Mouse (Mus musculus): ENCODE results near the gene Isl2. TPM values are rescaled to one million over a fixed set of nuclear protein-coding genes. Genes with fewer than 3 reads are reported as not detected.

Isl2 gene
- polyA plus RNA-seq, 1 experiment: 0.21 TPM

- WGBS: 5% methylated on average over 59 of the region's 59 CpGs
- no peaks in the 10 kb centered on the region for H3K36me3 ChIP-seq (ENCODE audit: control insufficient read depth, insufficient read depth, low read length)
- peaks cover 66% of the 10 kb centered on the region for H3K27me3 ChIP-seq (ENCODE audit: control insufficient read depth, insufficient read depth, low read length)
- H3K4me1 ChIP-seq (ENCODE audit: control insufficient read depth, insufficient read depth, insufficient read length): peaks cover 33% of the 10 kb centered on the region
- DNase-seq (ENCODE audit: low read depth in 1 of 2, low spot score in 2 of 2): no peak
- H3K4me3 ChIP-seq (ENCODE audit: extremely low read depth, insufficient read depth, insufficient read length): peak overlapping the region; percentile 35; the same call in 1 of the 2 replicates
- no peak for TF ChIP-seq POLR2A (IDR thresholded peaks at IDR 0.05; ENCODE audit: low read depth, low read length)
- no peak overlapping the region for H3K27ac ChIP-seq (ENCODE audit: insufficient read depth, low read length)
Observed at GRCm38 (mm10) chr9:55541681-55542365, 3.4 kb downstream of the Isl2 start.

DNA sequence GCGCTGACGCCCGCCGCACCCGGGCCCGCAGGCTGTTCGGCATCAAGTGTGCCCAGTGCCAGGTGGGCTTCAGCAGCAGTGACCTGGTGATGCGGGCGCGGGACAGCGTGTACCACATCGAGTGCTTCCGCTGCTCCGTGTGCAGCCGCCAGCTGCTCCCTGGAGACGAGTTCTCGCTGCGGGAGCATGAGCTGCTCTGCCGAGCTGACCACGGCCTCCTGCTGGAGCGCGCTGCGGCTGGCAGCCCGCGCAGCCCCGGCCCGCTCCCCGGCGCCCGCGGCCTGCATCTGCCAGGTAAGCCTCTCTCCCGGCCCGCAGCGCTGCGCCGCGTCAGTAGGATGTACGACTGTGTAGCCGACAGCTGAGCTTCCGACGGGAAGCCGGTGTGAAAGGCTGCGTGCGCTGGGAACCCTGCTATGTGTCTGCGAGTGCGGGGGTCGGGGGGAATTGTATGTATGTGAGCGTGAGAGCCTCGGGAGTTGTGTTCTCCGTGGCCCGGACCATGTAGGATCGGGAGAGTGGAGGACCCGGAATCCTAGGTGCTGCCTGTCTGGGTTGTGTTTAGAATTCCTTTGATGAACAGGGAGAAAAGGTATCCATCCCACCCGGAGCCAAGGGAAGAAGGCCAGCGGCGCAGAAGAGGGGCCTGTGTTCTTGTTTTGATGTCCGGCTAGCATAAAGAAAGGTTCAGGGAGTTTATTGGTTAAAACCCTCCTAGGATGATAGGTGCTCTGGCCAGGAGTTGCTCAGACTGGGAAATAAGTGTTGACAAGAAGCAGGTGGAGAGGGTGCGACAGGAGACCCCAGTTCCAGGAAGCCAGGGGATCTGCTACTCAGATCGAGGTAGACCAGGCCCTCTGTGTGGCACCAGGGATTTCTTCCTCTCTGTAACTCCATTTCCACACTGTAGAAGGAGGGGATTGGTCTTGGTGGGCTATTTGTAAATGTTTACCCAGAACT is 4.2 kb downstream of the Isl2 start:
- H3K4me1 ChIP-seq (ENCODE audit: control insufficient read depth, insufficient read depth, insufficient read length): peaks cover 33% of the 10 kb centered on the region
- no peak overlapping the region for H3K27ac ChIP-seq (ENCODE audit: insufficient read depth, low read length)
- WGBS: 6% methylated on average over 59 of the region's 59 CpGs
- no peak for TF ChIP-seq POLR2A (IDR thresholded peaks at IDR 0.05; ENCODE audit: low read depth, low read length)
- TF ChIP-seq CTCF (IDR thresholded peaks at IDR 0.05; ENCODE audit: extremely low read depth, insufficient read depth, insufficient read length, insufficient replicate concordance): no peak
- H3K36me3 ChIP-seq (ENCODE audit: control insufficient read depth, insufficient read depth, low read length): no peaks in the 10 kb centered on the region
- peaks cover 68% of the 10 kb centered on the region for H3K27me3 ChIP-seq (ENCODE audit: control insufficient read depth, insufficient read depth, low read length)
- no peak for DNase-seq (ENCODE audit: low read depth in 1 of 2, low spot score in 2 of 2)
- peak overlapping the region; percentile 6; the same call in 1 of the 2 replicates for H3K4me3 ChIP-seq (ENCODE audit: extremely low read depth, insufficient read depth, insufficient read length)

DNA sequence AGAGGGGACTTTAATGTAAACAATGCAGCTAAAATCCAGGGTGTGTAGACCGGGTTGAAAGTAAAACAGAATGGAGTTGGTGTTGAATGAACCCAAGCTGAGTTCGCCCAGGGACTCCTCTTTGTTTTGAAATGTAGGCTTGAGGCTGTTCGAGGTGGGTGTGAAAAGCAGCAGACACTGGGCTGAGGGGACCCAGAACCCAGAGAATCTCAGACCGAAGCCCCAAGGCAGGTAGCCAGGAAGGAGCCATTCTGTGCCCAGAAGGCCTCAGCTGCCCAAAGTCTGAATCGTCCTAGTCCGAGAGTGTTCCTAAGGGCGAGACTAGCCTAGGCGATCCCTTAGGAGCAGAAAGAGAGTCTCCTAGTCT is 4.8 kb downstream of the Isl2 start:
- H3K27me3 ChIP-seq (ENCODE audit: control insufficient read depth, insufficient read depth, low read length): peaks cover 67% of the 10 kb centered on the region
- TF ChIP-seq CTCF (IDR thresholded peaks at IDR 0.05; ENCODE audit: extremely low read depth, insufficient read depth, insufficient read length, insufficient replicate concordance) (no peak), POLR2A (IDR thresholded peaks at IDR 0.05; ENCODE audit: low read depth, low read length) (no peak)

DNA sequence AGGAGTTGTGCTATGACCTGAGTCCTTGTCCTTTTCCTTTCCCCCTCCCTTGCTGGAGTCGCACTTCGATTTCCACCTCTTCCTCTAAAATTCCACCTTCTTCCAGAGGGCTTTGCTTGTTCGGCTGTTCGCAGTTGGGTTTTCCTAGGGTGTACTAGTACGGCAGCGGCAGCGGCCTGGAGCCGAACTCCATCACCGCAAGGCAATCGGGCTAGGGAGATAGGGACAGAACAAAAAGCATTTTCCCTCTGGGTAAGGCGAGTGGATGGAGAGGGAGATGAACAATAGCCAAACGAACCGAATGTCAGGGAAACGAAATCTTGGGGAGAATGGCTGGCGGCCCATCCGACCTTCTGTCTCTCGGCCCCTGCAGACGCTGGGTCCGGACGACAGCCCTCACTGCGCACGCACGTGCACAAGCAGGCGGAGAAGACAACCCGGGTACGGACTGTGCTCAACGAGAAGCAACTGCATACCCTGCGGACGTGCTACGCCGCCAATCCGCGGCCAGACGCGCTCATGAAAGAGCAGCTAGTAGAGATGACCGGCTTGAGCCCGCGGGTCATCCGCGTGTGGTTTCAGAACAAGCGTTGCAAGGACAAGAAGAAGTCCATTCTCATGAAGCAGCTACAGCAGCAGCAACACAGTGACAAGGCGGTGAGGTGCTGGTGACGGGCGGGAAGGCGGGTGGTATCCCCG is 5.4 kb downstream of the Isl2 start:
- Histone ChIP-seq H3K27me3 (ENCODE audit: control insufficient read depth, insufficient read depth, low read length) (peaks cover 64% of the 10 kb centered on the region), H3K4me1 (ENCODE audit: control insufficient read depth, insufficient read depth, insufficient read length) (peaks cover 33% of the 10 kb centered on the region), H3K27ac (ENCODE audit: insufficient read depth, low read length) (no peak overlapping the region), H3K36me3 (ENCODE audit: control insufficient read depth, insufficient read depth, low read length) (no peaks in the 10 kb centered on the region), H3K4me3 (ENCODE audit: extremely low read depth, insufficient read depth, insufficient read length) (peak overlapping the region; percentile 0; the same call in 1 of the 2 replicates)
- WGBS: 4% methylated on average over 46 of the region's 46 CpGs
- TF ChIP-seq CTCF (IDR thresholded peaks at IDR 0.05; ENCODE audit: extremely low read depth, insufficient read depth, insufficient read length, insufficient replicate concordance) (no peak), POLR2A (IDR thresholded peaks at IDR 0.05; ENCODE audit: low read depth, low read length) (no peak)
- no peak for DNase-seq (ENCODE audit: low read depth in 1 of 2, low spot score in 2 of 2)

More for the DNA sequence above, 4.8 kb downstream of the Isl2 start:
- Histone ChIP-seq H3K4me1 (ENCODE audit: control insufficient read depth, insufficient read depth, insufficient read length) (peaks cover 33% of the 10 kb centered on the region), H3K4me3 (ENCODE audit: extremely low read depth, insufficient read depth, insufficient read length) (no peak overlapping the region), H3K36me3 (ENCODE audit: control insufficient read depth, insufficient read depth, low read length) (no peaks in the 10 kb centered on the region), H3K27ac (ENCODE audit: insufficient read depth, low read length) (no peak overlapping the region)
- no peak for DNase-seq (ENCODE audit: low read depth in 1 of 2, low spot score in 2 of 2)
- 21% methylated on average over 8 of the region's 8 CpGs for WGBS

DNA sequence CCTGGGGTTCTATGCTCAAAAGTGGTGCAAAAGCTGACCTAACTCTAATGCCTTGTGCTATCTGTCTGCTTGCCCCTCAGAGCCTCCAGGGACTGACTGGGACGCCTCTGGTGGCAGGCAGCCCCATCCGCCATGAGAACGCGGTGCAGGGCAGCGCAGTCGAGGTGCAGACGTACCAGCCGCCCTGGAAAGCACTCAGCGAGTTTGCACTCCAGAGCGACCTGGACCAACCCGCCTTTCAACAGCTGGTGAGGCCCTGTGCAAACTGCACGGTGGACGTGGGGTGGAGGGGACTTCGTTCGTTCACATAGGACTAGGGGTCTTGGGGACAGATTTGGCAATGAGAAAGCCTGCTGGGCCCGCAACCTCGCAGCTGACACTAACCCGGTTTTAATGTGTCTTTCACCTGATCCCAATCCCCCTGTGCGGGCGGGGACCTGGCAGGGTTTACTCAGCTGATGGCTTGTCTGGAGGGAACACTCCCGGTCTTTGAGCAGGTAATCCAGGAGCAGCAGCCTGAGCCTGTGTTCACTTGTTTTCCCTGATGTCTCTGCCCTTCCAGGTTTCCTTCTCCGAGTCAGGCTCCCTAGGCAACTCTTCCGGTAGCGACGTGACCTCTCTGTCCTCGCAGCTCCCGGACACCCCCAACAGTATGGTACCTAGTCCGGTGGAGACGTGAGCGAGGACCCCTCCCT is 6.5 kb downstream of the Isl2 start:
- WGBS: 7% methylated on average over 30 of the region's 30 CpGs
- no peak for TF ChIP-seq CTCF (IDR thresholded peaks at IDR 0.05; ENCODE audit: extremely low read depth, insufficient read depth, insufficient read length, insufficient replicate concordance)
- no peak for TF ChIP-seq POLR2A (IDR thresholded peaks at IDR 0.05; ENCODE audit: low read depth, low read length)
- peaks cover 33% of the 10 kb centered on the region for H3K4me1 ChIP-seq (ENCODE audit: control insufficient read depth, insufficient read depth, insufficient read length)
- H3K36me3 ChIP-seq (ENCODE audit: control insufficient read depth, insufficient read depth, low read length): no peaks in the 10 kb centered on the region
- DNase-seq (ENCODE audit: low read depth in 1 of 2, low spot score in 2 of 2): no peak
- H3K27ac ChIP-seq (ENCODE audit: insufficient read depth, low read length): no peak overlapping the region
- H3K4me3 ChIP-seq (ENCODE audit: extremely low read depth, insufficient read depth, insufficient read length): no peak overlapping the region
- peaks cover 60% of the 10 kb centered on the region for H3K27me3 ChIP-seq (ENCODE audit: control insufficient read depth, insufficient read depth, low read length)

DNA sequence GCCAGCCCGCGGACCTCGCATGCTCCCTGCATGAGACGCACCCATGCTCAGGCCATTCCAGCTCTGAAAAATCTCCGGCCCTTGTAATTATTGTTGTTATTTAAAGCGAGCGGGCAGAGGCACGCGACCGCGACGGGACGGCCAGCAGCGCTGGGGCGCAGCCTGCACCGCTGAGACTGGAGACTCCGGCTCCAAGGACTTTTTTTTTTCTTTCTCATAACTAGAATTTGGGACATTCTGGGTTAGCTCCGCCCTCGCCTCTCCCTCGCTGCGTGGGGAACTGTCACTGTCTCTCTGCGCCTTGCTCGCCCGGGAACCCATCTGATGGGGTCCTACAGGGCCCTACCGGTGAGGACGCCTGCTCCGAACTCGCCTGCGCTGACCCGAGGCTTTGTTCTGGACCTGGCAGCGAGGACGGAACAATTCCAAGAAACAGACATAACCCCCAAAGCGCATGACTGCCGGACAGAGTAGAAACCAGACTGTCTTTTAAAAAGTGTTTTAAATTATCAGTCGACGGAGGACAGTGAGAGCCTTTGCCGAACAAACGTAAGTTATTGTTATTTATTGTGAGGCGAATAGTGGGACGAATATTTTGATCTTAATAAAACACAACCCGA is 7.2 kb downstream of the Isl2 start:
- WGBS: 16% methylated on average over 41 of the region's 41 CpGs
- Histone ChIP-seq H3K4me1 (ENCODE audit: control insufficient read depth, insufficient read depth, insufficient read length) (peaks cover 33% of the 10 kb centered on the region), H3K36me3 (ENCODE audit: control insufficient read depth, insufficient read depth, low read length) (no peaks in the 10 kb centered on the region), H3K27me3 (ENCODE audit: control insufficient read depth, insufficient read depth, low read length) (peaks cover 57% of the 10 kb centered on the region), H3K27ac (ENCODE audit: insufficient read depth, low read length) (no peak overlapping the region), H3K4me3 (ENCODE audit: extremely low read depth, insufficient read depth, insufficient read length) (no peak overlapping the region)
- TF ChIP-seq POLR2A (IDR thresholded peaks at IDR 0.05; ENCODE audit: low read depth, low read length) (no peak), CTCF (IDR thresholded peaks at IDR 0.05; ENCODE audit: extremely low read depth, insufficient read depth, insufficient read length, insufficient replicate concordance) (no peak)
- DNase-seq (ENCODE audit: low read depth in 1 of 2, low spot score in 2 of 2): no peak

Data from spleen, adult 2 months (tissue).